23 mouse cellular contexts compared by ENCODE assay signal in genomic region chr9:116119990-116120389, GRCm38 (mm10). TPM values are rescaled to one million over a fixed set of nuclear protein-coding genes. Genes with fewer than 3 reads are reported as not detected.
DNase-seq lines count a peak whose midpoint lies in the region; ATAC-seq and TF ChIP-seq lines count a peak whose summit lies in the region.
"Had no signal": no experiment of that assay in that cellular context is flagged by ENCODE, and none has a peak within 500 bp of the region (broad histone marks: within the 10 kb centered on the region; RNA-seq: fewer than 3 reads in every experiment).

No protein-coding gene starts in this region.

- H3K27ac ChIP-seq in gastrocnemius, adult 2 months = peak overlapping the region; percentile 39
- 0 out of 2 replicates have a peak overlapping the region, but pooled peaks have one; percentile 33 for H3K27ac ChIP-seq in limb, embryonic 15.5 days
- no peak overlapping the region for H3K27ac ChIP-seq in limb, embryonic 10.5 days
- no peak overlapping the region for H3K27ac ChIP-seq in midbrain, embryonic 10.5 days (replicated peaks)
- H3K27ac ChIP-seq: embryonic facial prominence, embryonic 15.5 days; forebrain, embryonic 10.5 days; heart, embryonic 10.5 days; heart, embryonic 15.5 days; hindbrain, embryonic 12.5 days had no signal

- H3K4me1 ChIP-seq in limb, embryonic 15.5 days = peaks cover 47% of the 10 kb centered on the region
- H3K4me1 ChIP-seq in limb, embryonic 10.5 days = peaks cover 29% of the 10 kb centered on the region
- no peaks in the 10 kb centered on the region for H3K4me1 ChIP-seq in midbrain, embryonic 10.5 days

- H3K9me3 ChIP-seq in limb, embryonic 15.5 days = no peaks in the 10 kb centered on the region
- H3K9me3 ChIP-seq in limb, embryonic 10.5 days (replicated peaks) = no peaks in the 10 kb centered on the region
- H3K9me3 ChIP-seq in midbrain, embryonic 10.5 days (replicated peaks) = no peaks in the 10 kb centered on the region
- H3K9me3 ChIP-seq: embryonic facial prominence, embryonic 15.5 days; forebrain, embryonic 10.5 days; heart, embryonic 10.5 days; heart, embryonic 15.5 days; hindbrain, embryonic 12.5 days had no signal

- no peak overlapping the region for H3K9ac ChIP-seq in limb, embryonic 15.5 days
- H3K9ac ChIP-seq: embryonic facial prominence, embryonic 15.5 days; heart, embryonic 15.5 days; hindbrain, embryonic 12.5 days had no signal

- H3K27me3 ChIP-seq in limb, embryonic 15.5 days = no peaks in the 10 kb centered on the region
- no peaks in the 10 kb centered on the region for H3K27me3 ChIP-seq in limb, embryonic 10.5 days (ENCODE audit: low read depth, poor library complexity, severe bottlenecking)
- H3K27me3 ChIP-seq in midbrain, embryonic 10.5 days (ENCODE audit: low read depth, poor library complexity, severe bottlenecking) = no peaks in the 10 kb centered on the region
- H3K27me3 ChIP-seq: embryonic facial prominence, embryonic 15.5 days; heart, embryonic 15.5 days; hindbrain, embryonic 12.5 days had no signal

- no peak overlapping the region for H3K4me3 ChIP-seq in gastrocnemius, adult 2 months
- no peak overlapping the region for H3K4me3 ChIP-seq in limb, embryonic 15.5 days
- H3K4me3 ChIP-seq in limb, embryonic 10.5 days = no peak overlapping the region
- no peak overlapping the region for H3K4me3 ChIP-seq in midbrain, embryonic 10.5 days
- H3K4me3 ChIP-seq: embryonic facial prominence, embryonic 15.5 days; erythroblast, embryonic 14.5 days; forebrain, embryonic 10.5 days; heart, embryonic 10.5 days; heart, embryonic 15.5 days; hindbrain, embryonic 12.5 days had no signal

- no peak for ATAC-seq in limb, embryonic 15.5 days (ENCODE audit: insufficient number of reproducible peaks, low FRiP score, low TSS enrichment, low read depth)
- ATAC-seq: forebrain, embryonic 14.5 days; hindbrain, embryonic 16.5 days; inflammation-experienced regulatory T-cells, adult 6 months had no signal

- no peak overlapping the region for H3K4me2 ChIP-seq in limb, embryonic 15.5 days
- H3K4me2 ChIP-seq: embryonic facial prominence, embryonic 15.5 days; heart, embryonic 15.5 days; hindbrain, embryonic 12.5 days had no signal

- no peak for TF ChIP-seq CTCF in gastrocnemius, adult 2 months (IDR thresholded peaks at IDR 0.05)

- peaks cover 62% of the 10 kb centered on the region for H3K36me3 ChIP-seq in limb, embryonic 15.5 days
- peaks cover 29% of the 10 kb centered on the region for H3K36me3 ChIP-seq in limb, embryonic 10.5 days
- no peaks in the 10 kb centered on the region for H3K36me3 ChIP-seq in midbrain, embryonic 10.5 days
- H3K36me3 ChIP-seq: hindbrain, embryonic 12.5 days had no signal

- 80% methylated on average over 7 of the region's 7 CpGs for WGBS in limb, embryonic 15.5 days
- 88% methylated on average over 7 of the region's 7 CpGs for WGBS in limb, embryonic 10.5 days
- WGBS in midbrain, embryonic 10.5 days = 86% methylated on average over 7 of the region's 7 CpGs

- intact Hi-C loops in gastrocnemius, adult 2 months (cut with DNase I) = loop anchor here (5.0 kb wide), 1 partner anchor 52 kb away; no protein-coding TSS in a partner anchor
- intact Hi-C loops in heart, postnatal 10 days (cut with DNase I) = no loop called here
- intact Hi-C loops in heart, postnatal 25 days (cut with DNase I) = no loop called here

- peak; percentile 80 for DNase-seq in gastrocnemius, adult 2 months
- DNase-seq in gastrocnemius, postnatal 10 days = no peak
- DNase-seq in heart, postnatal 10 days = peak; percentile 28 to 45
- no peak for DNase-seq in heart, postnatal 25 days (ENCODE audit: low spot score)
- DNase-seq in limb, embryonic 10.5 days (ENCODE audit: low spot score) = no peak
- peak; percentile 35 for DNase-seq in gastrocnemius, postnatal 25 days
- no peak for DNase-seq in midbrain, embryonic 10.5 days (ENCODE audit: low spot score)
- DNase-seq: adrenal gland, postnatal 10 days; cerebellum, adult 11 months; cerebellum, adult 8-10 months; cerebellum, postnatal 14 days; embryo, embryonic 11 days had no signal

RNA-seq across cellular contexts. Expression of gene Tgfbr2, which starts 55.2 kb away (rescaled TPM):
- total RNA-seq in gastrocnemius, adult 2 months (2021) = 10 to 100 TPM; 18.4 to 23.5 TPM
- total RNA-seq in gastrocnemius, postnatal 10 days (2021) = 10 to 100 TPM; 39.2 to 50.0 TPM
- 10 to 100 TPM; 56.8 to 60.9 TPM for total RNA-seq in heart, postnatal 10 days (2021)
- 10 to 100 TPM; 35.7 to 37.0 TPM for total RNA-seq in heart, postnatal 25 days (2021)
- polyA plus RNA-seq in limb, embryonic 15.5 days (2015; fragmentation: Nextera tagmentation; extraction: Ambion mirVana) = 65.2 and 69.0 TPM in 2 replicates
- polyA plus RNA-seq in limb, embryonic 10.5 days (2016; fragmentation: Nextera tagmentation; extraction: Ambion mirVana) = 9.8 and 14.1 TPM in 2 replicates
- total RNA-seq in gastrocnemius, postnatal 25 days (2021) = 10 to 100 TPM; 18.8 to 20.3 TPM
- polyA plus RNA-seq in midbrain, embryonic 10.5 days (2016; fragmentation: Nextera tagmentation; extraction: Ambion mirVana) = 7.2 and 8.5 TPM in 2 replicates
- total RNA-seq: MEL had no signal

Comparison
In these comparisons a context has a peak if more than half of its experiments do, and no peak if none do; other contexts are left out.
1. DNase-seq: peak in gastrocnemius, adult 2 months (single experiment), heart, postnatal 10 days (2 of 2) and gastrocnemius, postnatal 25 days (single experiment); none in gastrocnemius, postnatal 10 days (single experiment), heart, postnatal 25 days (single experiment), limb, embryonic 10.5 days (single experiment) and midbrain, embryonic 10.5 days (single experiment).
2. H3K27ac ChIP-seq: peak in gastrocnemius, adult 2 months (single experiment) and limb, embryonic 15.5 days (single experiment); none in limb, embryonic 10.5 days (single experiment) and midbrain, embryonic 10.5 days (single experiment).